Mouse (Mus musculus) erythroblast, embryonic 14.5 days (primary cell): ENCODE results near the gene Myl7. TPM values are rescaled to one million over a fixed set of nuclear protein-coding genes. Genes with fewer than 3 reads are reported as not detected.

Experiments
- H3K27me3 ChIP-seq: 2 replicates; pipeline ENCODE4 v1.6.1; 2012; ENCODE audit warnings: inconsistent platforms; ENCODE audit not compliant: control insufficient read depth
- H3K36me3 ChIP-seq: 2 replicates; pipeline ENCODE4 v1.6.1; 2012; ENCODE audit warnings: mild to moderate bottlenecking, inconsistent platforms; ENCODE audit not compliant: control insufficient read depth
- H3K4me1 ChIP-seq: 2 replicates; pipeline ENCODE4 v1.6.1; 2012; ENCODE audit warnings: inconsistent platforms; ENCODE audit not compliant: control insufficient read depth
- H3K4me3 ChIP-seq: replicated peaks from 2 replicates; pipeline ENCODE3; 2012; ENCODE audit warnings: moderate library complexity, mild to moderate bottlenecking, inconsistent platforms
- H3K9me3 ChIP-seq: 2 replicates; pipeline ENCODE4 v1.6.1; 2012; ENCODE audit warnings: low read length, inconsistent platforms, mixed read lengths; ENCODE audit not compliant: control insufficient read depth
- GATA1 ChIP-seq: IDR thresholded peaks from 2 replicates; pipeline ENCODE4 v1.6.1; 2012; ENCODE audit warnings: low read length, inconsistent platforms, mixed read lengths
- TAL1 ChIP-seq: IDR thresholded peaks from 3 replicates; pipeline ENCODE4 v1.6.1; 2012; ENCODE audit warnings: low read length, inconsistent platforms, mixed read lengths
- polyA plus RNA-seq: library from polyadenylated mRNA; stranded (reverse); fragments of >175 nt; gene quantifications from 2 replicates; pipeline ENCODE4 v1.2.3, GENCODE M21; 2012

Myl7 gene
- polyA plus RNA-seq, 1 experiment, result 0.56 TPM

- Histone ChIP-seq H3K4me1 (peaks cover 42% of the 10 kb centered on the region), H3K4me3 (peak within 1 kb of the TSS; percentile 92), H3K27me3 (no peaks in the 10 kb centered on the region), H3K36me3 (peaks cover 39% of the 10 kb centered on the region), H3K9me3 (no peaks in the 10 kb centered on the region)
- TF ChIP-seq TAL1, result no peak
- no peak for TF ChIP-seq GATA1
These were observed 20.6 kb downstream of the Myl7 start, which contains the start of gene Pold2 for GRCm38 (mm10) chr11:5877921-5878526. Gene Pold2 (minus strand): TSS chr11:5878292.

GRCm38 (mm10) chr11:5877421-5877820 is 21.2 kb downstream of the Myl7 start:
- H3K4me1 ChIP-seq, result peaks cover 39% of the 10 kb centered on the region
- H3K9me3 ChIP-seq, result no peaks in the 10 kb centered on the region
- TF ChIP-seq GATA1 (no peak), TAL1 (no peak)
- H3K36me3 ChIP-seq, result peaks cover 45% of the 10 kb centered on the region
- peak overlapping the region; percentile 92 for H3K4me3 ChIP-seq
- H3K27me3 ChIP-seq, result no peaks in the 10 kb centered on the region

- peaks cover 78% of the 10 kb centered on the region for H3K36me3 ChIP-seq
- H3K4me3 ChIP-seq, result no peak overlapping the region
- H3K9me3 ChIP-seq, result no peaks in the 10 kb centered on the region
- TF ChIP-seq TAL1 (no peak), GATA1 (no peak)
- peaks cover 23% of the 10 kb centered on the region for H3K4me1 ChIP-seq
- H3K27me3 ChIP-seq, result no peaks in the 10 kb centered on the region
These were observed 25.4 kb downstream of the Myl7 start for GRCm38 (mm10) chr11:5873192-5873591.

DNA sequence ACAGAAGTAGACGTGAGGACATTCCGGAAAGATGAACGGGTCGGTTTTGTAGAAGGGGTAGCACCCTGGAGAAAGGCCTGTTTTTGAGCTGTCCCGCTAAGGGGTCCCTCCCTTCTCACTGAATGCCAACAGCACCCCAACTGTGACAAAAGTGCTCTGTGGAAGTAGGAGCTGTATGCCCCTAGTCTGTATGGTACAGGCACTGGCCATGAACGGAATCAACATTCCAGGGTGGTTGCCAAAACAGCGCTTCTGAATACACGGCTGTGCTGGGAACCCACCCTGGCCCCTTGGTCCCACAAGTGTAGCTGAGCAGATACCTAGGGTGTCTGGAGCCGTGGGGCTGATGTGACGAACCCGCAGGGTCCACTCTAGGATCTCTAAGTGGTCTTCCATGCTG is 25.9 kb downstream of the Myl7 start:
- Histone ChIP-seq H3K9me3 (no peaks in the 10 kb centered on the region), H3K36me3 (peaks cover 78% of the 10 kb centered on the region), H3K4me3 (no peak overlapping the region), H3K4me1 (peaks cover 19% of the 10 kb centered on the region), H3K27me3 (no peaks in the 10 kb centered on the region)
- TF ChIP-seq GATA1 (no peak), TAL1 (no peak)

DNA sequence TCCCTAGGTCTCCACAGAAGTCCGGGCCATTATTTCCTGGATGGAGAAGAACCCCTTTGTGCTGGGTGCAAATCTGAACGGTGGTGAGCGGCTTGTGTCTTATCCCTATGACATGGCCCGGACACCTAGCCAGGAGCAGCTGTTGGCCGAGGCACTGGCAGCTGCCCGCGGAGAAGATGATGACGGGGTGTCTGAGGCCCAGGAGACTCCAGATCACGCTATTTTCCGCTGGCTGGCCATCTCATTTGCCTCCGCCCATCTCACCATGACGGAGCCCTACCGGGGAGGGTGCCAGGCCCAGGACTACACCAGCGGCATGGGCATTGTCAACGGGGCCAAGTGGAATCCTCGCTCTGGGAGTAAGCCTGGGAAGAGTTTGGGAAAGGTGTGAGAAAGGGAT is 28.5 kb downstream of the Myl7 start:
- no peaks in the 10 kb centered on the region for H3K9me3 ChIP-seq
- no peak overlapping the region for H3K4me3 ChIP-seq
- no peaks in the 10 kb centered on the region for H3K4me1 ChIP-seq
- TF ChIP-seq TAL1 (no peak), GATA1 (no peak)
- H3K36me3 ChIP-seq, result peaks cover 60% of the 10 kb centered on the region
- H3K27me3 ChIP-seq, result no peaks in the 10 kb centered on the region

GRCm38 (mm10) chr11:5869331-5869730 is 29.3 kb downstream of the Myl7 start:
- TF ChIP-seq TAL1, result no peak
- Histone ChIP-seq H3K9me3 (no peaks in the 10 kb centered on the region), H3K4me1 (no peaks in the 10 kb centered on the region), H3K36me3 (peaks cover 52% of the 10 kb centered on the region), H3K27me3 (no peaks in the 10 kb centered on the region), H3K4me3 (no peak overlapping the region)

DNA sequence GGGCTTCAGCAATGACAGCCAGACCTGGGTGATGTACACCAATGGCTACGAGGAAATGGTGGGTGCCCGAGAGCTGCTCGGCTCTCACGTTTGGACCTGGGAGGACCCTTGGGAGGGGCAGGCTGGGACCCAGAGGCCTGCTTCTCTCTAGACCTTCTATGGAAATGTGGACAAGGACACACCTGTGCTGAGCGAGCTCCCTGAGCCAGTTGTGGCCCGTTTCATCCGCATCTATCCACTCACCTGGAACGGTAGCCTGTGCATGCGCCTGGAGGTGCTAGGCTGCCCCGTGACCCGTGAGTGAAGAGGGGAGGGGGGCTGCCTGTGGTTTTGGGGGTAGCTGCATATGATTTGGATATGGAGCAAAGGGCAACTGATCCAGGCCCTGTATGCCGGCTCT is 30.3 kb downstream of the Myl7 start:
- TF ChIP-seq TAL1 (no peak), GATA1 (no peak)
- H3K4me1 ChIP-seq, result no peaks in the 10 kb centered on the region
- H3K9me3 ChIP-seq, result no peaks in the 10 kb centered on the region
- H3K36me3 ChIP-seq, result peaks cover 42% of the 10 kb centered on the region
- peaks cover under 1% of the 10 kb centered on the region; the same call in 1 of the 2 replicates for H3K27me3 ChIP-seq
- no peak overlapping the region for H3K4me3 ChIP-seq

DNA sequence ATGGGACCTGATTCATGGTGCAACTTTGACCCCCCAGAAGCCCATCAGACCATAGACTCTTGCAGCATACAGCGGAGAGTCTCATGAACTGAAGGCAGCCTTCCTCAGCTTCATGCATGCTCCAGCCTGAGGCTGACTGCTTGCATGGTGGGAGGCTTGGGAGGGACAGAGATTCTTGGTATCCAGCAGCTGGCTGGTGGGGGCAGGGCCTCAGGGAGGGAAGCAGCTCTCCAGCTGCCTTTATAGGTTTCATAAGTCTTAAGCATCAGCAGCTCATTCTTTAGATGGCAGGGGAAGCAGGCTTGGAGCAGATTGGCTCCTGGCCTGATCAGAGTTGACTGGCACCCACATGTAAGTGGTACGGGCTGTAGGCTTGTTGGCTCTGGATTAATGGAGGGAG is 31.4 kb downstream of the Myl7 start:
- peaks cover 12% of the 10 kb centered on the region for H3K27me3 ChIP-seq
- no peak overlapping the region for H3K4me3 ChIP-seq
- H3K36me3 ChIP-seq, result peaks cover 31% of the 10 kb centered on the region
- TF ChIP-seq TAL1 (no peak), GATA1 (no peak)
- H3K4me1 ChIP-seq, result no peaks in the 10 kb centered on the region
- no peaks in the 10 kb centered on the region for H3K9me3 ChIP-seq

- no peak for TF ChIP-seq GATA1
- TF ChIP-seq TAL1, result no peak
- Histone ChIP-seq H3K4me3 (peak overlapping the region; percentile 31), H3K36me3 (no peaks in the 10 kb centered on the region; the same call in 1 of the 2 replicates), H3K27me3 (peaks cover 33% of the 10 kb centered on the region), H3K9me3 (peaks cover 9% of the 10 kb centered on the region), H3K4me1 (no peaks in the 10 kb centered on the region)
These were observed 36.0 kb downstream of the Myl7 start for GRCm38 (mm10) chr11:5862394-5863105.
